Mouse (Mus musculus) kidney, postnatal 0 days (tissue): ENCODE results near the gene Tial1. TPM values are rescaled to one million over a fixed set of nuclear protein-coding genes. Genes with fewer than 3 reads are reported as not detected.
A peak's percentile ranks its signal among the peaks of the same experiment; 100 is the strongest.

Source experiments
- ATAC-seq: fragments of 200-750 bp; cut with Nextera tagmentation; replicated peaks from 2 replicates; pipeline ENCODE4 v1.8.0; 2017; ENCODE audit warnings: low read depth, moderate number of reproducible peaks, moderate TSS enrichment, moderate library complexity; ENCODE audit not compliant: low FRiP score
- DNase-seq: peaks from one replicate; pipeline ENCODE4 v3.0.0-alpha.2; 2016; ENCODE audit warnings: low spot score
- H3K27ac ChIP-seq: fragments of 300-500 bp; sonication (generic); 2 replicates; pipeline ENCODE4 v1.5.1; 2014; ENCODE audit warnings: mild to moderate bottlenecking
- H3K27me3 ChIP-seq: fragments of 300-500 bp; sonication (generic); 2 replicates; pipeline ENCODE4 v1.6.1; 2014; ENCODE audit warnings: low read length, mixed read lengths; ENCODE audit not compliant: insufficient read depth
- H3K36me3 ChIP-seq: fragments of 300-500 bp; sonication (generic); 2 replicates; pipeline ENCODE4 v1.6.1; 2014; ENCODE audit warnings: low read length, mixed read lengths; ENCODE audit not compliant: insufficient read depth
- H3K4me1 ChIP-seq: fragments of 300-500 bp; sonication (generic); replicated peaks from 2 replicates; pipeline ENCODE4 v1.6.1; 2014; ENCODE audit warnings: antibody characterized with exemption, low read length, mixed read lengths; ENCODE audit not compliant: insufficient read depth
- H3K4me2 ChIP-seq: fragments of 300-500 bp; sonication (generic); 2 replicates; pipeline ENCODE4 v1.6.1; 2014; ENCODE audit warnings: mild to moderate bottlenecking, low read length, moderate library complexity, mixed read lengths
- H3K4me3 ChIP-seq: fragments of 300-500 bp; sonication (generic); replicated peaks from 2 replicates; pipeline ENCODE4 v1.5.1; 2014; ENCODE audit warnings: low read depth, low read length
- H3K9ac ChIP-seq: fragments of 300-500 bp; sonication (generic); 2 replicates; pipeline ENCODE4 v1.6.1; 2014; ENCODE audit warnings: low read depth, low read length
- H3K9me3 ChIP-seq: fragments of 300-500 bp; sonication (generic); replicated peaks from 2 replicates; pipeline ENCODE4 v1.6.1; 2016; ENCODE audit warnings: low read length, inconsistent platforms, mixed read lengths
- CTCF ChIP-seq: IDR thresholded peaks from 2 replicates; pipeline ENCODE4 v1.5.1; 2016; ENCODE audit warnings: antibody characterized with exemption, low read depth, mild to moderate bottlenecking, moderate library complexity
- WGBS: fragments of 180-500 bp; shearing (Covaris S2); extraction: QIAGEN DNeasy Blood & Tissue Kit; methylation state at CpG from one replicate; pipeline ENCODE4 v1.1.7; 2014; 5-methylcytosine and 5-hydroxymethylcytosine counted together
- polyA plus RNA-seq: library from polyadenylated mRNA; unstranded; fragments of >200 nt; fragmentation: Nextera tagmentation; extraction: Ambion mirVana; gene quantifications from 2 replicates; pipeline ENCODE4 v1.2.1, GENCODE M21; 2015

Gene Tial1
- polyA plus RNA-seq, 1 experiment from 2014 or later: 21.4 TPM

DNA sequence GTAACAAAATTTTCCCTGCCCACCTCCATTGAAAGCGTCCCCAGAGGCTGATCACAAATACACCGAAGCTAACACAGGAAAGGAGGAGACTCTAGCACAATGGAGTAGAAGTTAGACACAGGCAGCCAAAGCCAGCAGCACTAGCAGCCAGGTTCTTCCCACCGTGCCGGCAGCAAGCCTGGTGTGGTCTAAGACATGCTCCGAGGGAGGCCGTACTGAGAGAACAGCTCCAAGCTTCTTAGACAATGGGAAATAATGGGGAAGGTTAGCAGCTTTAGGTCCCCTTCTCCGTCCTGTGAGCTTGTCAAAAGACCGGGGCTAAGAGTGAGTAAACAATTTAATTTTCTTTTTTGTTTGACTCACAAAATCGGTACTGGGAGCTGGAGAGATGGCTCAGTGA lies 41.8 kb downstream of the Tial1 start:
- H3K4me1 ChIP-seq: peaks cover 7% of the 10 kb centered on the region; the same call in 1 of the 2 replicates
- DNase-seq (no peak), ATAC-seq (no peak)
- peaks cover 36% of the 10 kb centered on the region for H3K27me3 ChIP-seq
- no peaks in the 10 kb centered on the region for H3K36me3 ChIP-seq
- no peak overlapping the region for H3K4me3 ChIP-seq
- H3K9ac ChIP-seq: no peak overlapping the region
- no peak overlapping the region for H3K4me2 ChIP-seq
- 15% methylated on average over 9 of the region's 9 CpGs for WGBS
- no peak overlapping the region for H3K27ac ChIP-seq
- no peaks in the 10 kb centered on the region for H3K9me3 ChIP-seq
- no peak for TF ChIP-seq CTCF

DNA sequence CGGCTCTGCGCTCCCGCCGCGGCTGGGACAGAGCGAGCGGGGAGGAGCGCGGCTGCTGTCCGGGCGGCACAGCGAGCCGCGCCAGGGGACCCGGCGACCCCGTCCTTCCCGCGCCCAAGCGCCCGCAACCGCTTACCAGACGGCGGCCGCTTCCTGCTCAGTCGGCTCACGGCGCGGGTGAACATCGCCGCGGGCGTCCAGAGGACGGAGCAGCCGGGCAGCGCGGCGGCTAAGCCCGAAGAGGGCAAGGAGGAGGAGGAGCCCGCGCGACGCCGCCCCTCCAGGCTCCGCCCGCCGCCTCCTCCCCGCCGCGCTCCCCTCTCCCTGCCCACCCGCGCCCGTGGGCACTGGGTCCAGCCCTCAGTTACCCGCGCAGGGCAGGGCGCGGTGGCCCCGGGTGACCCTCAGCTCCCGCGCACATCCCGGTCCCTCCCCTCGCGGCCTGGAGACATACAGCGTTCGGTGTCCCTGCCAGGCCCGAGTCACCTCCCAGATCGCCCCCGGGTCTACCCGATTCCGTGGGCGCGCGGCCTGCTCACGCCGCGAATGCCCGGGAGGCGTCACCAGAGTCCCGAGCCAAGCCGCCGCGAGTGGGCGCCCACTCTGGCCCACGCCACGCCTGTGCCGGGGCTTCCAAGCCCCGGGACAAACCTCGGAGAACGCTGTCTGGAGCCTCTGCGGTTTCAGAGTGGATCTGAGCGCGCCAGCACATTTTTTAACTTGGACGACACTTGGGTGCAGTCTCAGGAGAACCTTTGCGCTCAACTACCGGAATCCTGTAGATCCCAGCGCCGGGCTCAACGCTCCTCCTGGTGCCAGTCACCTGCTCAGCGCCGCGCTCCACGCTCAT lies 43.4 kb downstream of the Tial1 start, which contains the start of gene Rgs10:
Gene Rgs10, minus strand, starts transcription at position 829 of the 850 bp plus-strand sequence.
- no peak within 1 kb of the TSS for H3K27ac ChIP-seq

DNA sequence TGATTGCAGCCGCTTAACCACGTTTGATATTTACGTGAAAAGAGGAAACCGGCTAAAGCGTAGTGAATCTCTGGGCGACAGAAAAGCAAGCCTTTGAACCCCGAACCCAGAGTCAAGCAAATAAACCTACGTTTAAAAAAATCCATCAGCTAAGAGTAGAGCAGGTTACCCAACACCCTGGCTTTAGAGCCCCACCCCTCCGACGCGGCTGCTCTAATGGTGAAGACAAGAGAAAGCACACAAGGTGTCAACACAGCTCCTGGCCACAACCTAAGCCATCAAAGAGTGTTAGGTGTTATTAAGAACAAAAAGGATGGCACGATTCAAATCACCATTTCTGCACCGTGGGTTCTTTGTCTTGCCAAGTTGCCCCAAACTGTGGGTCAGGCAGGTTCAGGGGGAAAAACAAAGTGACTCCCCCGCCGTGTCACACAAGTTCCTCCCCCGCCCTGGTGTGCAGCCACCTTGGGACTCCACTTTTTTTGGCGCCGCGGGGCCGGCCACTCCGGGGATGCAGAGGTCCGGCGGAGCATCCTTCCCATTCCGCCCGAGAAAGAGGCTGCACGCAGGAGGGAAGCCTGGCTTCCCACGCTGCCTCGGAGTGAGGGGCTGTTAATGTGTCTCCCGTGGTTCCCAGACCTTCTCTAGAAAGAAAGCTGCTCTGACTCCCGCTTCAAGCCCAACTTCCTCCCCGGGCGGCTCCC lies 44.1 kb downstream of the Tial1 start:
- peaks cover 7% of the 10 kb centered on the region; the same call in 1 of the 2 replicates for H3K4me1 ChIP-seq
- ATAC-seq: peak; percentile 11; the same call in 1 of the 2 replicates
- H3K4me2 ChIP-seq: peak overlapping the region; percentile 99
- WGBS: 3% methylated on average over 32 of the region's 32 CpGs
- H3K27ac ChIP-seq: no peak overlapping the region
- TF ChIP-seq CTCF: no peak
- H3K27me3 ChIP-seq: peaks cover 36% of the 10 kb centered on the region
- H3K36me3 ChIP-seq: no peaks in the 10 kb centered on the region
- peak; percentile 40 for DNase-seq
- peak overlapping the region; percentile 73 for H3K4me3 ChIP-seq
- H3K9me3 ChIP-seq: no peaks in the 10 kb centered on the region
- H3K9ac ChIP-seq: peak overlapping the region; percentile 48

More for the DNA sequence above, 43.4 kb downstream of the Tial1 start, which contains the start of gene Rgs10:
- peak within 1 kb of the TSS; percentile 99 for H3K4me2 ChIP-seq
- no peaks in the 10 kb centered on the region for H3K9me3 ChIP-seq
- ATAC-seq (peak; percentile 68; the same call in 1 of the 2 replicates), DNase-seq (peak; percentile 49)
- H3K36me3 ChIP-seq: no peaks in the 10 kb centered on the region
- WGBS: under 1% methylated on average over 88 of the region's 102 CpGs
- H3K4me3 ChIP-seq: peak within 1 kb of the TSS; percentile 73
- H3K4me1 ChIP-seq: peaks cover 7% of the 10 kb centered on the region; the same call in 1 of the 2 replicates
- H3K9ac ChIP-seq: peak within 1 kb of the TSS; percentile 48
- peaks cover 36% of the 10 kb centered on the region for H3K27me3 ChIP-seq
- no peak for TF ChIP-seq CTCF

DNA sequence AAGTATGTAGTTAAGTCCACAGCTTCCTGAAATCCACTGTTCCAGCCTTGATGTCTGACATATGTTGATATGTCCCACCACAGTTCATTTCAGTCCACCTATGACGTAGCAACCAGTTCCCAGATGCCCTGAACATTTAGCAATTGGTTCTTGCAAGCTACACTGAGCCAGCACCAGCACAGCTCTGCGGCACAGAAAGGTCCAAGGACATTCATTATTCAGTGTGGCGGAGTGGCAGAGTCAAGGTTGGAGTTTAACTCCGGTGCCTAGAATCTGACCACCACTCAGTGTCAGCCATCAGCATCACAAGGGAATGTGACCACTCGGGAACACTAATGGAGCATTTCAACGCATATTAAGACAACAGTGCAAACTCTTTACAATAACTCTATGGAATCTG lies 44.9 kb downstream of the Tial1 start:
- ATAC-seq (no peak), DNase-seq (no peak)
- WGBS: 49% methylated on average over 6 of the region's 6 CpGs
- Histone ChIP-seq H3K4me3 (no peak overlapping the region), H3K36me3 (no peaks in the 10 kb centered on the region), H3K9me3 (no peaks in the 10 kb centered on the region), H3K4me1 (peaks cover 7% of the 10 kb centered on the region; the same call in 1 of the 2 replicates), H3K4me2 (no peak overlapping the region), H3K27ac (no peak overlapping the region), H3K9ac (no peak overlapping the region), H3K27me3 (peaks cover 36% of the 10 kb centered on the region)
- no peak for TF ChIP-seq CTCF

DNA sequence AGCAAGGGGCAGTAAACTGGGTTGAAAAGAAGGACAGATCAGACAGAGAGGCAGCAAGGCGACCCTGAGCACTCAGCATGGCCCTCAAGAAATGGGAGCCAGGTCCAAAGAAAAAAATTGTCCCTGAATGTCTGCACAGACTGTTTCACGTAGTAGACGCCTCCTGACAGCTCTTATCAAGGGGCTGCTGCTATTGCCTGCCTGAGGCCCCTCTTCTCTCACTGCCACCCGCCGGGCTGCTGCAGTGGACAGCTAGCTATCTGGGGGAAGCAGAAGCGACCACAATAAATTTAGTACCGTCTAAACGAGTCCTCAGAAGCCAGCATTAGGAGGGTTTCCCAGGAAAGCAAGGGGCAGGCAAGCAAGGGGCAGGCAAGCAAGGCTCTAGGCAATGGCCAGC lies 47.1 kb downstream of the Tial1 start:
- no peak for TF ChIP-seq CTCF
- Histone ChIP-seq H3K4me1 (peaks cover 7% of the 10 kb centered on the region; the same call in 1 of the 2 replicates), H3K36me3 (no peaks in the 10 kb centered on the region), H3K27ac (no peak overlapping the region), H3K4me3 (no peak overlapping the region), H3K9ac (no peak overlapping the region), H3K9me3 (no peaks in the 10 kb centered on the region), H3K27me3 (peaks cover 26% of the 10 kb centered on the region), H3K4me2 (no peak overlapping the region)
- ATAC-seq (no peak), DNase-seq (no peak)
- 45% methylated on average over 8 of the region's 8 CpGs for WGBS

DNA sequence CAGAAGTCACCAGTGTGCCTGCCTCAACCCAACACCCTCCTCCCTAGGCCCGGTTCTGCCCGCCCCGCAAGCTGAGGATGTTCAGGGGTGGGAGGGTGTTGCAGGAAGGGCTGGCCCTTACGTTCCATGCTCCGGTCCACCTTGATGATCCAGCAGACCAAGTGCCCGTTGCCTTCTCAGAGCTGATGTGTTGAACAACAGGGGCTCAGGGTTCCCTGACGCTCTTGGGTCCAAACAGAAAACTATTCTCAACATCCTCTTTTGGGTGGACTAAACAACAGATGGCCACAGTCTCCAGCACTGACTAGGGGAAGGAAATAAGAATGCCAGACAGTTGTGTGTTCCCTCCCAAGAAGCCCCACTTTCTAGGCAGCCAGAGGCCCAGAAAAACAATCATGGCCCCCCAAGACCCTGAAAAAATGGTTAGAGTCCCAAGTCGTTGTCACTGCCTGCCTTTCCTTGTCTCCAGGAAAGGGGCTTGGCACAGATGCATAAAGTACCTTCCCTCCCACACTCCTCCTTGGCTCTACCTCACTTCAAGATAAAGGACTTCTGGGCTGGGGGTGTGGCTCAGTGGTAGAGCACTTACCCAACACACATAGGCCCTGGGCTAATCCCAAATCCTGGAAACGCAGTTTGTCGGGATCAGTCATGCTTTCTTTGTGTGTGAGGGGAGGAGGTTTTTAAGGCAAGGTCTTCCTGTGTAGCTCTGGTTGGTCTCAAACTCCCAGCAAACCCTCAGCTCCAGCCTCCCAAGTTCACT lies 49.3 kb downstream of the Tial1 start:
- no peak overlapping the region for H3K4me3 ChIP-seq
- ATAC-seq (no peak), DNase-seq (no peak)
- H3K36me3 ChIP-seq: no peaks in the 10 kb centered on the region
- H3K9ac ChIP-seq: no peak overlapping the region
- H3K4me2 ChIP-seq: no peak overlapping the region
- 0 out of 2 replicates have a peak, but pooled peaks cover 1% of the 10 kb centered on the region for H3K4me1 ChIP-seq
- H3K9me3 ChIP-seq: no peaks in the 10 kb centered on the region
- WGBS: 70% methylated on average over 10 of the region's 10 CpGs
- H3K27me3 ChIP-seq: peaks cover 15% of the 10 kb centered on the region; the same call in 1 of the 2 replicates
- no peak overlapping the region for H3K27ac ChIP-seq
- no peak for TF ChIP-seq CTCF
